Mouse (Mus musculus) 3T3-L1 (cell line): Measurements from ENCODE around the gene Tut1.

Experiments used
- DNase-seq: peaks from one replicate; pipeline ENCODE4 v3.0.0-alpha.2; 2015; ENCODE audit warnings: low read depth, low spot score

The Tut1 gene

GRCm38 (mm10) chr19:8982303-8983149, 28.9 kb downstream of the Tut1 start:
- peak; percentile 96 for DNase-seq

- peak; percentile 99 for DNase-seq
Measured at GRCm38 (mm10) chr19:8983150-8983650, 29.6 kb downstream of the Tut1 start.

GRCm38 (mm10) chr19:8984255-8984868, 30.7 kb downstream of the Tut1 start:
- peak; percentile 95 for DNase-seq

- no peak for DNase-seq
Measured at GRCm38 (mm10) chr19:8985891-8986290, 32.2 kb downstream of the Tut1 start.

- peak; percentile 23 for DNase-seq
Measured at GRCm38 (mm10) chr19:8987816-8988215, 34.2 kb downstream of the Tut1 start.

GRCm38 (mm10) chr19:8988346-8989065, 34.9 kb downstream of the Tut1 start:
- DNase-seq: peak; percentile 78

GRCm38 (mm10) chr19:8989066-8989566, 35.5 kb downstream of the Tut1 start, which contains the start of gene Ahnak:
Gene Ahnak (plus strand): TSS chr19:8989284.
- DNase-seq: peak; percentile 80

GRCm38 (mm10) chr19:8989567-8990431, 36.2 kb downstream of the Tut1 start:
- DNase-seq: peak; percentile 94

- DNase-seq: peak; percentile 56
Measured at GRCm38 (mm10) chr19:8990432-8991102, 36.9 kb downstream of the Tut1 start.

- DNase-seq: no peak
Measured at GRCm38 (mm10) chr19:8991245-8991870, 37.7 kb downstream of the Tut1 start.

- DNase-seq: peak; percentile 87
Measured at GRCm38 (mm10) chr19:8991871-8992735, 38.5 kb downstream of the Tut1 start.

GRCm38 (mm10) chr19:8992769-8993624, 39.4 kb downstream of the Tut1 start:
- DNase-seq: peak; percentile 98

GRCm38 (mm10) chr19:8993625-8993912, 39.9 kb downstream of the Tut1 start:
- no peak for DNase-seq

GRCm38 (mm10) chr19:8994813-8995607, 41.4 kb downstream of the Tut1 start:
- no peak for DNase-seq

GRCm38 (mm10) chr19:8996601-8997000, 43.0 kb downstream of the Tut1 start:
- DNase-seq: peak; percentile 85

- peak; percentile 99 for DNase-seq
Measured at GRCm38 (mm10) chr19:8997546-8997945, 43.9 kb downstream of the Tut1 start.

- no peak for DNase-seq
Measured at GRCm38 (mm10) chr19:8998546-8998945, 44.9 kb downstream of the Tut1 start.
